Mouse (Mus musculus) left cerebral cortex, adult 2 months (tissue): Measurements from ENCODE around the gene Tk2. TPM values are rescaled to one million over a fixed set of nuclear protein-coding genes. Genes with fewer than 3 reads are reported as not detected.

Source experiments
- DNase-seq, 2 experiments: peaks; one replicate each; pipeline ENCODE4 v3.0.0; 2021 to 2022; ENCODE audit warnings: low spot score in 2 of 2, mixed read lengths in 1 of 2; ENCODE audit errors: extremely low spot score in 1 of 2
- H3K27ac ChIP-seq: fragments of 200-600 bp; 2 replicates; pipeline ENCODE4 v1.8.1; 2022
- H3K4me3 ChIP-seq: fragments of 200-600 bp; 2 replicates; pipeline ENCODE4 v1.8.1; 2022
- CTCF ChIP-seq: fragments of 200-600 bp; IDR thresholded peaks from 2 replicates; pipeline ENCODE4 v1.8.1; 2022; ENCODE audit warnings: antibody characterized with exemption, mild to moderate bottlenecking, moderate library complexity
- intact Hi-C: fragments of 180-260 bp; cut with DNase I; formaldehyde crosslinking; loops from one replicate; pipeline ENCODE4 v1.15.1; 2025
- total RNA-seq, 2 experiments: library from RNA; stranded (reverse); gene quantifications; 2 replicates each; pipeline ENCODE4 v1.2.3; 2021

Tk2 gene
- total RNA-seq, 2 experiments from 2014 or later, result 40.3 to 41.6 TPM

DNA sequence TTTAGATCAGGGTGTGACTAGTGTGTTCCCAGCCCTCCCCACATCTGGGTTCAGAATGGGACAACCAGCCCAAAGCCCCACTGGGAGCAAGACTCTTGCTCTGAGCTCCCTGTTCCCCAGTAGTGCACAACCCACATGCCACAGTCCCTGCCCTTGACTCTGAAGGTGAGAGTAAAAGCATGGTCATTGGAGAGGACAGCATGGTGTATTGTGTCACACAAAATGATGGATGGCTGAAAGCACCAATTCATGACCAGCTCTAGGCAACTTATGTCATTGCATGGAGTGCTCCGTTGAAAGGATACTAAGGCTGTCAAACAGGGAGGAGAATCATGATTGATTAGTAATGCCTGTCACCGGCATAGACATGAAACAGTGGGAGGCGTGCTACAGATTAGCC is 43.1 kb downstream of the Tk2 start:
- no peak for DNase-seq
- intact Hi-C loops, result no loop called here
- H3K4me3 ChIP-seq, result no peak overlapping the region
- no peak for TF ChIP-seq CTCF
- H3K27ac ChIP-seq, result no peak overlapping the region

DNA sequence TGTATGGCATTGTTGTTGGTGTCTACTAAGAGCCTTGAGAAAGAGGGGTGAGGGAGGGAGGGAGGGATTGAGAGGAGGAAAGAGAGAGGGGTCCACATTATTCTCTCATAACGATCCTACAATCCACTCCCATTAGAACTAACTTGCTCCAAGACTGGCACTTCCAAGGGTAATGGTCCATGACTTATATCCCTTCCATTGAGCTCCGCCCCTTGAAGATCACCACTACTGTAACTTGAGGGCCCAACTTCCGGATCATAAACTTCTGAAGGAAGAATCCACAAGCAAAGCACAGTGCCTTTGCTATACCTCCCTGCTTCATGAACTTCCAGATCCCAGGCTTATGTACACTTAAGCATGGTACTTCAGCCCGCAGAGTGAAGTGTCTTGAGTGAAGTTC is 46.0 kb downstream of the Tk2 start:
- no peak overlapping the region for H3K4me3 ChIP-seq
- TF ChIP-seq CTCF, result no peak
- intact Hi-C loops, result no loop called here
- H3K27ac ChIP-seq, result no peak overlapping the region
- no peak for DNase-seq

DNA sequence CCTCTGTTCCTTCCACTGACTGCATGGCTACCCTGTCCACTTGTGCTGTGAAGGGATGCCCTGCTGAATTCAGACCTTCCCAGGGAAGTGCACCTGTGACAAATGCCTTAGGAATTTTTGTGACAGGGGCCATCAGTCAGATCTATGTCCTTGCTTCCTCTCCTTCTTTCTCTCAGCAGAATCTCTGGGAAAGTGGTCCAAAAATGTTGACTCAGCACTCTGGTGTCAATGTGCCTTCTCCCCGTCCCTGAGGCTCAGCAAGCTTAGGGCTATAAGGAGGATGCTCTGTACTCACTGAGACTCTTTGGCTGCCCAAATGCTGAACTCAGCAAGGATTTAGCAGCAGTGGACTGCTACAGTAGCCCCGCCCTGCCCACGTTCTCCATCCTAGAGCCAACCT is 46.7 kb downstream of the Tk2 start:
- Histone ChIP-seq H3K4me3 (no peak overlapping the region), H3K27ac (no peak overlapping the region)
- no peak for TF ChIP-seq CTCF
- intact Hi-C loops, result no loop called here
- DNase-seq, result no peak

DNA sequence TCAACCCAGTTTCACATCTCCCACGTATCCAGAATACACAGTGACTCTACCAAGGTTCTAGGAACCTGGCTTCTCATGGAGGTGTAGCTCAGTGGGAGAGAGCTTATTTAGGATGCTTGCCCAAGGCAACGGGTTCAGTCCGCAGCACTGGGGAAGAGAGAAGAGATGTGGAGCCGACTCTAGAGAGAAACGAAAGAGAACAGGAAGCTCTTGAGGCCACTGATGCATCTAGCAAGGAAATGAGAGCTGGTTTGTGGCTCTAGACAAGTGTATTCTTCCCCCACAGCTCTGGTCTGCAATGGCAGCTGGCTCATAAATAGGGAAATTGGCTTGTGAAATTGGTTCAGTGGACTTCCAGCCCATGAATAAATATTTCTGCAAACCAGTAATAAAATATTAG is 48.6 kb downstream of the Tk2 start:
- intact Hi-C loops, result no loop called here
- DNase-seq, result no peak
- no peak overlapping the region for H3K4me3 ChIP-seq
- H3K27ac ChIP-seq, result no peak overlapping the region
- TF ChIP-seq CTCF, result no peak

DNA sequence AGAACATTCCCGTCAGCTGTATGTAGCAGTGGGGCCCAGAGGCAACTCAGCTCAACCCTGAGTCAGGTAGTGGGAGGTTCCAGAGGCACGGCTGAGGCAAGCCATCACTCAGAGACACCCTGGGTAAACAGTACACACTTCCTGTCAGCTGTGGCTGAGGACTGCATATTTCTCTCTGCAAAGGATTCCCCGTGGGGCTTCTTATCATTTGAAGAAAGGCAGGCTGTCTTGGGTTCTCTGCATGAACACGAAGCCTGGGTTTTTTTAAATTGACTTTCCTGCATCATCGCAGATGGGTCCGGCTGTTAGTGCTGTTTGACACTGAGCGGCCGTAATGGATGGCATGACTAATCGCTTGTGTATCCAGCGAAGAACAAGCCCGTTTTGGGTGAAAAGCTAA is 56.9 kb downstream of the Tk2 start:
- DNase-seq, result no peak
- no peak for TF ChIP-seq CTCF
- intact Hi-C loops, result no loop called here
- Histone ChIP-seq H3K27ac (no peak overlapping the region), H3K4me3 (no peak overlapping the region)

DNA sequence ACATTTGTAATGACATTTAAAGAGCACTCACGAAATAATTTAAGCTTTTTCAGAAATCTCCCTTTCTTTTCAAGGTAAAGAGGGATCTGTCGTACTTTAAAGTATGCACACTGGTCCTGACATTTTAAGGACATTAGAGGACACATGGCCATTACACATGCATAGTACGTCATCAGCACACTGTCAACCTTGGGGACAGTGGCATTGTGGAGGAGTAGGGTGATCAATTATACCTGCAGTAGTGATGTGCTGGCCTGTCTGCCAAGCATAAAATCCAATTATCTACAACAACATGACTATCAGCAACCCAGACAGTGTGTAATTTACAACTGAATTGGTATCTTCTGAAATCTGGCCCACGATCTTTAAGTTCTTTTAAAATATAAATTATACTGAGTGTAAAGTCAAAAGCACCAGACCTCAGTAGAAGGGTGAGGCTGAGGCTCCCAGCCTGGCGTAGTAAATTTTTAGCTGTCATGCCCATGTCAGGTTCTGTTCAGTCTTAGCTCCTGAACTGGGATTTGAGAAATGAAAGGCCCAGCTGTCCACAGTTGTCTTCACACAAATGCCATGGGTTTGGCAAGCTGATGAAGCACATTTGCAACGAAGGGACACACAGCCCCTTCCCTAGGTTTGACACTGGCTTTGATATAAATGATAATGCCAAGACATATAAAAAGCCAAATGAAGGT is 57.4 kb downstream of the Tk2 start:
- Histone ChIP-seq H3K27ac (no peak overlapping the region), H3K4me3 (no peak overlapping the region)
- no peak for TF ChIP-seq CTCF
- no peak for DNase-seq
- intact Hi-C loops, result no loop called here

DNA sequence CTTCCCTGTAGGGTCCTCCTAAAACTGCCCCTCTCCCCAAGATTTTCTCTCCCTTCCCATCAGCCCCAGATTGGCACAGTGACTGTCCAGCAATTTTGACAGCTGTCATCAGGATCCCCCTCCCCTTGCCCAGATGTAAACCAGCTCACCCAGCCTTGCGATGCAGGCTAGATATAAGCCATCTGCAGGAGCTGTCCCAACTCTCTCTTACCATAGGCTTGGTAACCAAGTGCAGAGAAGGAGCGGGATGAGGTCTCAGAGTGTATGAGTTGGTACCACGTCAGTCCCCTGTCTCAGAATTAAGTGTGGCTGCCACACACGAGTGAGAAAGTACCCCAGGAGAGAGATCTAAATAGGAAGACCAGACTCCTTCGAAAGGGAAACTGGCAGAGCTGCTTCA is 59.9 kb downstream of the Tk2 start:
- TF ChIP-seq CTCF, result no peak
- Histone ChIP-seq H3K4me3 (no peak overlapping the region), H3K27ac (no peak overlapping the region)
- intact Hi-C loops, result no loop called here
- no peak for DNase-seq

DNA sequence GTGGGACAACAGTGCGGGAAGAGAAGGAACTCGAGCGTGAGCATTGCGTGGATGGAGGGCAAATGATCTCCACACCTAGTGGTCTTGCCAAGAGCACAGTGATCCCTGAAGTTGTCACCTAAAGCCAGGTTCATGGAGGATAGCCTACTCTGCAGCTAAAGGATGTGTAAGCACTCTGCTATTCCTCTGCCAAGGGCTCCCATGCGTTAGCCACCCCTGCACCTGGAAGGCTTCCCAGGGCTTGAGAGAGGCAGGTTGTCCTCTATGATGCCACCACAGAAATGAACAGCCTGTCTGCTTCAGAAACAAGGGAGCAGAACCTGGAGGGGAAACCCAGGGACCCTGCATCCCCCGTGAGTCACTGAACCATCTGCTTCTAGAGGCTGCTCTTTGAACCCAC is 60.7 kb downstream of the Tk2 start:
- no peak for TF ChIP-seq CTCF
- Histone ChIP-seq H3K27ac (no peak overlapping the region), H3K4me3 (no peak overlapping the region)
- intact Hi-C loops, result no loop called here
- DNase-seq, result no peak

DNA sequence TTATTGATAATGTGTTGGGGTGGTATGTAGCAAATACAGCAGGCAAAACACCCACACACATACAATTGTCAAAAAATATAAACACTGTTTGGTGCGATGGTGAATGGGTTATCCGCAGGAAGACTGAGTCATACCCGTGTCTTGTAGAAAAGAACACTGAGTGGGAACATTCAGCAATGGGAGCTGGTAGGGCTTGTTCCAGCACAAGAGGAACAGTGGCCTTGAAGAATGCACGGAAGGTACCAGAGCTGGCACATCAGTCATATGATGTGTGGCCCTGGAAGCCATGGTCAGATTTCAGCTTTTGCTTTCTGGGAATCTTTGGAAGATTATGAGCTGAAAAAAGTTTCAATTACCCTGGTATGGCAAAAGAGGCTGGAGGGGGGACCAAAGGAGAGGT is 61.5 kb downstream of the Tk2 start:
- no peak overlapping the region for H3K4me3 ChIP-seq
- no peak overlapping the region for H3K27ac ChIP-seq
- intact Hi-C loops, result no loop called here
- TF ChIP-seq CTCF, result no peak
- DNase-seq, result no peak

DNA sequence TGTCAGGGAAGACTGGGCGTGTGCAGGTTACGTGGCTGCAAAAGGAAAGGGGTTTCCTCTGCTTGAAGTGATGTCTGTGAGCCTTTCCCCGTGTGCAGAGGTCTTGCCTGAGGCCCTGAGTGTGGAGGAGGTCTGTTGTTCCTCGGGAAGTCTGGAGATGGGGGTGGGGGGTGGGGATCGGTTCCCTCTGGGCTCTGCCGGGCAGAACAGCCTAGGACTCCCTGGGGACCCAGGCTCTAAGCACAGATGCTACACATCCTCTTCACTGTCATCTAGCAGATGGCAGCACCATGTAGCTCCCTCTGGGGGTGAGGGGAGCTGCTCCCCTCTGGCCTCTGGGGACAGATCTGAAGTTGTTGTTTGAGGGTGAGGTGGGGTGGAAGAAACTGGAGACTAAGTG is 63.5 kb downstream of the Tk2 start:
- intact Hi-C loops, result no loop called here
- Histone ChIP-seq H3K27ac (no peak overlapping the region), H3K4me3 (no peak overlapping the region)
- DNase-seq, result no peak
- no peak for TF ChIP-seq CTCF

DNA sequence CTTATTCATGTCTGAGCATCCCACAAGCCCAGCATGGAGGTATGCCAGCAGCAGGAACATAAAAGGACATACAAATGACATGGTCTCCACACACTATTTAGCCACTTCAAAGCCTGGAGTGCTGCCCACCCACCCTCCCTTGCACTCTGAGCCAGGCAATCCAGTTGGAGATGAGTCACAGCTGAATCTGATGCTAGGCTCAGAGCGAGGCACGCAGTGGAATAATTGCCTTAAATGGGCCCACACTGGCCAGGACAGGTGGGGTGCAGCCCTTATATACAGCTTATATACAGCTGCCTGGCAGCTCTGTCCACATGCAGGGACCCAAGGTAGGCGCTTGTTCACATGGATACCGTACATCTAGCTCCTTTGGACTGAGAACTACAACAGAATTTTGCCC is 71.3 kb downstream of the Tk2 start:
- no peak overlapping the region for H3K27ac ChIP-seq
- peak in 1 of 2 experiments; percentile 34 for DNase-seq
- H3K4me3 ChIP-seq, result no peak overlapping the region
- TF ChIP-seq CTCF, result no peak
- intact Hi-C loops, result no loop called here

Other genes with a start within 250 kb of the Tk2 start
- 10 to 100 TPM; 11.7 to 12.0 TPM for gene Cdh5, start 146.9 kb downstream of the Tk2 start, total RNA-seq
- 10 to 100 TPM in 1 of 2 experiments, 1 to 10 TPM in 1; 9.3 to 12.2 TPM for gene Bean1, start 78.1 kb downstream of the Tk2 start, total RNA-seq
- 1 to 10 TPM; 6.7 to 8.1 TPM for gene Cklf, start 2.3 kb upstream of the Tk2 start, total RNA-seq
- gene Cmtm2a, start 44.6 kb upstream of the Tk2 start, total RNA-seq, result not detected
- not detected for gene Gm45711, start 61.5 kb upstream of the Tk2 start, total RNA-seq
- gene Cmtm1, start 61.6 kb upstream of the Tk2 start, total RNA-seq, result not detected
- not detected for gene Gm11020, start 73.0 kb upstream of the Tk2 start, total RNA-seq
- gene Cmtm2b, start 73.7 kb upstream of the Tk2 start, total RNA-seq, result not detected
- gene Cmtm3, start 90.9 kb upstream of the Tk2 start, total RNA-seq, result 10 to 100 TPM; 11.9 to 12.8 TPM
- gene Cmtm4, start 147.2 kb upstream of the Tk2 start, total RNA-seq, result 10 to 100 TPM; 86.7 to 87.4 TPM
- gene Dync1li2, start 194.5 kb upstream of the Tk2 start, total RNA-seq, result 100 to 1,000 TPM; 279 to 326 TPM